In the genomic region with DNA sequence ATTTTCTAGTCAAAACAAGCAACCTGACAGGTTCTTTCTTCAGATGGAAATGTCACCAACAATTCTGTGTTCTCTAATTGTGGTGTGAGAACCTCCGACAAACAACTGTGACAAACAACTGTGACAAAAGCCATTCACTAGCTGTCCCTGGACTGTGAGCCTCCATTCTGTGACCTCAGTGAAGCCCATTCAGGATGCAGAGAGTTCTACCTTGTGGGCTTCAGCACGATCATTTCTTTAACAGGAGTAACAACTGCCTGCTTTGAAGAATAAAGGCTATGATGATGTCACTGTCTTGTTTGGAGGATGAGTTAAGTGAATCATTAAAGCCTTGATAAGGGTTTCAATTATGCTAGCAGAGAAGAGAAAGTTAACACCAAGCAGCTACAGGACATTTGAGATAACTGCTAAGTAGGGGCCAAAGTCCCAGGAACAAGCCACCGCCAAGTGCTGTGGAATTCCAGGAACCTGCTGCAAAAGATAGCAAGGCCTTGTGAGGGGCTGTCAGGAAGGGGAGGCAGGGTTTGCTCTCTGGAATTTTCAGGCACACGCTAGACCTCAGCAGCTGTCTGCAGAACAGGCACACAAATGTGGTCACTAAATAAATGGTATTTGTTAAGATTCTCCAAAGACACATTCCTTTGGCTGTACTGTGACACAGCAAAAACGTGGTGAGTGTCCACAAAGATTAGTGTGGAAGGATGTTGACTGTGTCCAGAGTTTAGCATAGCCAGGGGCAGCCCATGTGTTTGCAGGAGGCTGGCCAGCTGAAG, we compare ENCODE assay signal across 10 mouse cellular contexts.
DNase-seq lines count a peak whose midpoint lies in the region; ATAC-seq and TF ChIP-seq lines count a peak whose summit lies in the region.
"Had no signal": no experiment of that assay in that cellular context is flagged by ENCODE, and none has a peak within 500 bp of the region (broad histone marks: within the 10 kb centered on the region; RNA-seq: fewer than 3 reads in every experiment).

No protein-coding gene starts in this region.

- H3K36me3 ChIP-seq in forebrain, embryonic 13.5 days (ENCODE audit: poor library complexity, severe bottlenecking): no peaks in the 10 kb centered on the region; the same call in 1 of the 2 replicates
- H3K36me3 ChIP-seq in forebrain, postnatal 0 days (ENCODE audit: insufficient read depth): no peaks in the 10 kb centered on the region
- no peaks in the 10 kb centered on the region for H3K36me3 ChIP-seq in lung, embryonic 14.5 days (ENCODE audit: insufficient read depth)
- H3K36me3 ChIP-seq in stomach, embryonic 15.5 days: no peaks in the 10 kb centered on the region

- no peak for ATAC-seq in forebrain, embryonic 13.5 days
- ATAC-seq in forebrain, postnatal 0 days: no peak
- ATAC-seq in lung, embryonic 14.5 days (ENCODE audit: insufficient read depth): peak; percentile 54
- ATAC-seq in stomach, embryonic 15.5 days (ENCODE audit: insufficient read depth, low FRiP score, low read depth): peak; percentile 45; the same call in 1 of the 2 replicates

- no peak overlapping the region for H3K4me3 ChIP-seq in forebrain, embryonic 13.5 days
- H3K4me3 ChIP-seq in forebrain, postnatal 0 days (ENCODE audit: low read depth, low read length): no peak overlapping the region
- no peak overlapping the region for H3K4me3 ChIP-seq in lung, embryonic 14.5 days (ENCODE audit: low read depth, low read length)
- no peak overlapping the region for H3K4me3 ChIP-seq in stomach, embryonic 15.5 days (replicated peaks)

- H3K27ac ChIP-seq in forebrain, embryonic 13.5 days: 0 out of 2 replicates have a peak overlapping the region, but pooled peaks have one; percentile 2
- no peak overlapping the region for H3K27ac ChIP-seq in forebrain, postnatal 0 days (ENCODE audit: low read depth, low read length)
- no peak overlapping the region for H3K27ac ChIP-seq in lung, embryonic 14.5 days (ENCODE audit: low read depth)
- H3K27ac ChIP-seq in stomach, embryonic 15.5 days: peak overlapping the region; percentile 40; the same call in 1 of the 2 replicates

- peaks cover 20% of the 10 kb centered on the region; the same call in 1 of the 2 replicates for H3K4me1 ChIP-seq in forebrain, embryonic 13.5 days
- no peaks in the 10 kb centered on the region for H3K4me1 ChIP-seq in forebrain, postnatal 0 days (ENCODE audit: insufficient read depth)
- H3K4me1 ChIP-seq in lung, embryonic 14.5 days (ENCODE audit: insufficient read depth): no peaks in the 10 kb centered on the region
- H3K4me1 ChIP-seq in stomach, embryonic 15.5 days: peaks cover 8% of the 10 kb centered on the region; the same call in 1 of the 2 replicates

- H3K27me3 ChIP-seq in forebrain, embryonic 13.5 days: no peaks in the 10 kb centered on the region
- H3K27me3 ChIP-seq in forebrain, postnatal 0 days (ENCODE audit: insufficient read depth, low read length): no peaks in the 10 kb centered on the region
- H3K27me3 ChIP-seq in lung, embryonic 14.5 days (ENCODE audit: insufficient read depth, low read length): no peaks in the 10 kb centered on the region
- no peaks in the 10 kb centered on the region for H3K27me3 ChIP-seq in stomach, embryonic 15.5 days (replicated peaks)

- no peaks in the 10 kb centered on the region for H3K9me3 ChIP-seq in forebrain, embryonic 13.5 days (replicated peaks)
- no peaks in the 10 kb centered on the region for H3K9me3 ChIP-seq in forebrain, postnatal 0 days (ENCODE audit: low read length)
- H3K9me3 ChIP-seq in lung, embryonic 14.5 days (ENCODE audit: low read depth, low read length): no peaks in the 10 kb centered on the region
- H3K9me3 ChIP-seq in stomach, embryonic 15.5 days: no peaks in the 10 kb centered on the region

- no peak overlapping the region for H3K4me2 ChIP-seq in forebrain, embryonic 13.5 days
- no peak overlapping the region for H3K4me2 ChIP-seq in forebrain, postnatal 0 days (ENCODE audit: low read depth)
- H3K4me2 ChIP-seq in lung, embryonic 14.5 days: no peak overlapping the region
- no peak overlapping the region for H3K4me2 ChIP-seq in stomach, embryonic 15.5 days

- 29% methylated on average over 5 of the region's 5 CpGs for WGBS in forebrain, embryonic 13.5 days
- 29% methylated on average over 5 of the region's 5 CpGs for WGBS in forebrain, postnatal 0 days
- WGBS in lung, embryonic 14.5 days: 22% methylated on average over 5 of the region's 5 CpGs
- 27% methylated on average over 5 of the region's 5 CpGs for WGBS in stomach, embryonic 15.5 days

- no peak overlapping the region for H3K9ac ChIP-seq in forebrain, embryonic 13.5 days
- no peak overlapping the region for H3K9ac ChIP-seq in forebrain, postnatal 0 days
- no peak overlapping the region for H3K9ac ChIP-seq in lung, embryonic 14.5 days
- no peak overlapping the region for H3K9ac ChIP-seq in stomach, embryonic 15.5 days

- no peak for TF ChIP-seq CTCF in forebrain, postnatal 0 days (IDR thresholded peaks at IDR 0.05; ENCODE audit: low read depth)
- no peak for TF ChIP-seq CTCF in lung, embryonic 14.5 days (IDR thresholded peaks at IDR 0.05; ENCODE audit: low read depth)

- DNase-seq in forebrain, postnatal 0 days: no peak
- DNase-seq in lung, embryonic 14.5 days: peak; percentile 36
- DNase-seq in lung, postnatal 25 days (ENCODE audit: low spot score): no peak
- peak; percentile 46 for DNase-seq in heart, postnatal 4 days
- no peak for DNase-seq in retina, embryonic 14.5 days (ENCODE audit: low spot score)
- no peak for DNase-seq in layer of hippocampus, adult 11-12 months (ENCODE audit: low spot score)
- DNase-seq: gastrocnemius, postnatal 36 days; spleen, adult 18-20 months had no signal

Comparison
In these comparisons a context has a peak if more than half of its experiments do, and no peak if none do; other contexts are left out.
1. H3K27ac ChIP-seq: peak in forebrain, embryonic 13.5 days (single experiment) and stomach, embryonic 15.5 days (single experiment); none in forebrain, postnatal 0 days (single experiment) and lung, embryonic 14.5 days (single experiment).
2. DNase-seq: peak in lung, embryonic 14.5 days (single experiment) and heart, postnatal 4 days (single experiment); none in forebrain, postnatal 0 days (single experiment), lung, postnatal 25 days (single experiment), retina, embryonic 14.5 days (single experiment) and layer of hippocampus, adult 11-12 months (single experiment).
3. ATAC-seq: peak in lung, embryonic 14.5 days (single experiment) and stomach, embryonic 15.5 days (single experiment); none in forebrain, embryonic 13.5 days (single experiment) and forebrain, postnatal 0 days (single experiment).